Mouse (Mus musculus): ENCODE measurements around the gene Sbk1. TPM values are rescaled to one million over a fixed set of nuclear protein-coding genes. Genes with fewer than 3 reads are reported as not detected.

The Sbk1 gene
- polyA plus RNA-seq, 1 experiment from 2014 or later: 300 TPM

GRCm38 (mm10) chr7:126248641-126249141 is 23.7 kb upstream of the Sbk1 start:
- Histone ChIP-seq H3K4me2 (replicated peaks) (peak overlapping the region; percentile 30), H3K27ac (no peak overlapping the region), H3K4me1 (replicated peaks) (peaks cover 9% of the 10 kb centered on the region), H3K9me3 (no peaks in the 10 kb centered on the region), H3K9ac (replicated peaks) (no peak overlapping the region), H3K36me3 (no peaks in the 10 kb centered on the region), H3K27me3 (peaks cover 8% of the 10 kb centered on the region; the same call in 1 of the 2 replicates), H3K4me3 (replicated peaks) (no peak overlapping the region)
- 50% methylated on average over 17 of the region's 17 CpGs for WGBS
- ATAC-seq: no peak

- Histone ChIP-seq H3K36me3 (no peaks in the 10 kb centered on the region), H3K4me2 (replicated peaks) (no peak overlapping the region), H3K27ac (no peak overlapping the region)
Observed at GRCm38 (mm10) chr7:126249146-126249545, 23.3 kb upstream of the Sbk1 start.

GRCm38 (mm10) chr7:126249986-126250385 is 22.4 kb upstream of the Sbk1 start:
- Histone ChIP-seq H3K9ac (replicated peaks) (no peak overlapping the region), H3K4me1 (replicated peaks) (peaks cover 9% of the 10 kb centered on the region), H3K4me3 (replicated peaks) (no peak overlapping the region), H3K4me2 (replicated peaks) (no peak overlapping the region), H3K36me3 (no peaks in the 10 kb centered on the region), H3K27ac (no peak overlapping the region), H3K27me3 (peaks cover 8% of the 10 kb centered on the region; the same call in 1 of the 2 replicates), H3K9me3 (no peaks in the 10 kb centered on the region)
- WGBS: 83% methylated on average over 3 of the region's 3 CpGs
- ATAC-seq: no peak

More at GRCm38 (mm10) chr7:126249146-126249545, 23.3 kb upstream of the Sbk1 start:
- H3K9me3 ChIP-seq: no peaks in the 10 kb centered on the region
- WGBS: 67% methylated on average over 5 of the region's 5 CpGs
- peaks cover 9% of the 10 kb centered on the region for H3K4me1 ChIP-seq (replicated peaks)
- peaks cover 8% of the 10 kb centered on the region; the same call in 1 of the 2 replicates for H3K27me3 ChIP-seq
- H3K9ac ChIP-seq (replicated peaks): no peak overlapping the region
- H3K4me3 ChIP-seq (replicated peaks): no peak overlapping the region
- no peak for ATAC-seq

- Histone ChIP-seq H3K27ac (no peak overlapping the region), H3K27me3 (peaks cover 8% of the 10 kb centered on the region; the same call in 1 of the 2 replicates), H3K9me3 (no peaks in the 10 kb centered on the region), H3K4me2 (replicated peaks) (no peak overlapping the region), H3K4me3 (replicated peaks) (no peak overlapping the region), H3K4me1 (replicated peaks) (peaks cover 9% of the 10 kb centered on the region), H3K36me3 (no peaks in the 10 kb centered on the region), H3K9ac (replicated peaks) (no peak overlapping the region)
- ATAC-seq: no peak
- 82% methylated on average over 7 of the region's 7 CpGs for WGBS
Observed at GRCm38 (mm10) chr7:126250481-126250880, 21.9 kb upstream of the Sbk1 start.

- WGBS: 69% methylated on average over 3 of the region's 3 CpGs
- peaks cover 5% of the 10 kb centered on the region; the same call in 1 of the 2 replicates for H3K27me3 ChIP-seq
- H3K4me2 ChIP-seq (replicated peaks): no peak overlapping the region
- H3K4me3 ChIP-seq (replicated peaks): no peak overlapping the region
- peaks cover 9% of the 10 kb centered on the region for H3K4me1 ChIP-seq (replicated peaks)
- H3K9me3 ChIP-seq: no peaks in the 10 kb centered on the region
- ATAC-seq: no peak
- no peaks in the 10 kb centered on the region for H3K36me3 ChIP-seq
- no peak overlapping the region for H3K27ac ChIP-seq
- H3K9ac ChIP-seq (replicated peaks): no peak overlapping the region
Observed at GRCm38 (mm10) chr7:126251698-126252097, 20.7 kb upstream of the Sbk1 start.

GRCm38 (mm10) chr7:126252230-126252629 is 20.2 kb upstream of the Sbk1 start:
- Histone ChIP-seq H3K27me3 (peaks cover 4% of the 10 kb centered on the region; the same call in 1 of the 2 replicates), H3K4me3 (replicated peaks) (no peak overlapping the region), H3K4me2 (replicated peaks) (no peak overlapping the region), H3K4me1 (replicated peaks) (peaks cover 9% of the 10 kb centered on the region), H3K9ac (replicated peaks) (no peak overlapping the region), H3K9me3 (no peaks in the 10 kb centered on the region), H3K36me3 (no peaks in the 10 kb centered on the region), H3K27ac (no peak overlapping the region)
- WGBS: 88% methylated on average over 5 of the region's 5 CpGs
- ATAC-seq: no peak

- ATAC-seq: peak; percentile 72
- H3K4me2 ChIP-seq (replicated peaks): no peak overlapping the region
- no peak overlapping the region for H3K4me3 ChIP-seq (replicated peaks)
- WGBS: 13% methylated on average over 18 of the region's 18 CpGs
- H3K27ac ChIP-seq: no peak overlapping the region
- H3K36me3 ChIP-seq: no peaks in the 10 kb centered on the region
- H3K4me1 ChIP-seq (replicated peaks): peaks cover 8% of the 10 kb centered on the region; the same call in 1 of the 2 replicates
- H3K9ac ChIP-seq (replicated peaks): 0 out of 2 replicates have a peak overlapping the region, but pooled peaks have one; percentile 10
- peaks cover 15% of the 10 kb centered on the region for H3K27me3 ChIP-seq
- no peaks in the 10 kb centered on the region for H3K9me3 ChIP-seq
Observed at GRCm38 (mm10) chr7:126260280-126261210, 11.9 kb upstream of the Sbk1 start.

- no peak overlapping the region for H3K27ac ChIP-seq
- 83% methylated on average over 4 of the region's 4 CpGs for WGBS
- no peaks in the 10 kb centered on the region for H3K36me3 ChIP-seq
- H3K27me3 ChIP-seq: peaks cover 15% of the 10 kb centered on the region
- no peak overlapping the region for H3K4me3 ChIP-seq (replicated peaks)
- H3K4me2 ChIP-seq (replicated peaks): no peak overlapping the region
- no peaks in the 10 kb centered on the region for H3K9me3 ChIP-seq
- ATAC-seq: no peak
- H3K4me1 ChIP-seq (replicated peaks): peaks cover 19% of the 10 kb centered on the region
- H3K9ac ChIP-seq (replicated peaks): no peak overlapping the region
Observed at GRCm38 (mm10) chr7:126261823-126262222, 10.6 kb upstream of the Sbk1 start.

GRCm38 (mm10) chr7:126263964-126264363 is 8.5 kb upstream of the Sbk1 start:
- H3K4me2 ChIP-seq (replicated peaks): no peak overlapping the region
- no peaks in the 10 kb centered on the region for H3K36me3 ChIP-seq
- WGBS: 20% methylated on average over 7 of the region's 7 CpGs
- H3K27ac ChIP-seq: no peak overlapping the region
- peaks cover 18% of the 10 kb centered on the region for H3K27me3 ChIP-seq
- H3K4me1 ChIP-seq (replicated peaks): peaks cover 19% of the 10 kb centered on the region
- no peaks in the 10 kb centered on the region for H3K9me3 ChIP-seq
- H3K4me3 ChIP-seq (replicated peaks): no peak overlapping the region
- H3K9ac ChIP-seq (replicated peaks): no peak overlapping the region
- ATAC-seq: no peak

- no peak overlapping the region for H3K27ac ChIP-seq
- no peaks in the 10 kb centered on the region for H3K9me3 ChIP-seq
- H3K4me3 ChIP-seq (replicated peaks): no peak overlapping the region
- H3K27me3 ChIP-seq: 0 out of 2 replicates have a peak, but pooled peaks cover 6% of the 10 kb centered on the region
- peak; percentile 37 for ATAC-seq
- H3K36me3 ChIP-seq: no peaks in the 10 kb centered on the region
- peaks cover 23% of the 10 kb centered on the region for H3K4me1 ChIP-seq (replicated peaks)
- no peak overlapping the region for H3K9ac ChIP-seq (replicated peaks)
- H3K4me2 ChIP-seq (replicated peaks): no peak overlapping the region
- 72% methylated on average over 9 of the region's 9 CpGs for WGBS
Observed at GRCm38 (mm10) chr7:126265949-126266348, 6.5 kb upstream of the Sbk1 start.

GRCm38 (mm10) chr7:126266372-126266870 is 6.0 kb upstream of the Sbk1 start:
- H3K27ac ChIP-seq: no peak overlapping the region
- WGBS: 70% methylated on average over 4 of the region's 4 CpGs

GRCm38 (mm10) chr7:126267606-126268005 is 4.8 kb upstream of the Sbk1 start:
- H3K9ac ChIP-seq (replicated peaks): 0 out of 2 replicates have a peak overlapping the region, but pooled peaks have one; percentile 7
- H3K36me3 ChIP-seq: no peaks in the 10 kb centered on the region
- no peaks in the 10 kb centered on the region for H3K9me3 ChIP-seq
- 0 out of 2 replicates have a peak, but pooled peaks cover 3% of the 10 kb centered on the region for H3K27me3 ChIP-seq
- H3K4me3 ChIP-seq (replicated peaks): no peak overlapping the region
- no peak overlapping the region for H3K27ac ChIP-seq
- H3K4me2 ChIP-seq (replicated peaks): no peak overlapping the region
- no peak for ATAC-seq
- 68% methylated on average over 8 of the region's 8 CpGs for WGBS
- peaks cover 31% of the 10 kb centered on the region for H3K4me1 ChIP-seq (replicated peaks)

More at GRCm38 (mm10) chr7:126266372-126266870, 6.0 kb upstream of the Sbk1 start:
- H3K9ac ChIP-seq (replicated peaks): no peak overlapping the region
- no peak overlapping the region for H3K4me3 ChIP-seq (replicated peaks)
- no peaks in the 10 kb centered on the region for H3K36me3 ChIP-seq
- H3K9me3 ChIP-seq: no peaks in the 10 kb centered on the region
- H3K4me2 ChIP-seq (replicated peaks): no peak overlapping the region
- H3K27me3 ChIP-seq: 0 out of 2 replicates have a peak, but pooled peaks cover 6% of the 10 kb centered on the region
- peaks cover 27% of the 10 kb centered on the region for H3K4me1 ChIP-seq (replicated peaks)
- peak; percentile 15; the same call in 1 of the 2 replicates for ATAC-seq

All from midbrain, embryonic 13.5 days (tissue).